Mouse (Mus musculus): Measurements from ENCODE around the gene Nae1. TPM values are rescaled to one million over a fixed set of nuclear protein-coding genes. Genes with fewer than 3 reads are reported as not detected.
A peak's percentile ranks its signal among the peaks of the same experiment; 100 is the strongest.

Gene Nae1
- polyA plus RNA-seq, 1 experiment from 2014 or later = 110 TPM

GRCm38 (mm10) chr8:104557226-104557625 is 22.8 kb upstream of the Nae1 start:
- H3K27me3 ChIP-seq (ENCODE audit: control insufficient read depth, insufficient read depth, low read depth, low read length) = no peaks in the 10 kb centered on the region
- H3K9ac ChIP-seq (ENCODE audit: low read depth, low read length) = no peak overlapping the region
- no peak overlapping the region for H3K27ac ChIP-seq (ENCODE audit: low read length)
- WGBS = 88% methylated on average over 7 of the region's 7 CpGs
- H3K9me3 ChIP-seq (replicated peaks; ENCODE audit: control insufficient read depth, low read length, poor library complexity, severe bottlenecking) = no peaks in the 10 kb centered on the region
- H3K36me3 ChIP-seq (ENCODE audit: control insufficient read depth, insufficient read depth, low read length) = no peaks in the 10 kb centered on the region
- H3K4me2 ChIP-seq (ENCODE audit: low read length) = no peak overlapping the region
- ATAC-seq = no peak
- no peak overlapping the region for H3K4me3 ChIP-seq (ENCODE audit: low read depth, low read length)
- H3K4me1 ChIP-seq (ENCODE audit: control insufficient read depth, insufficient read depth, low read length) = no peaks in the 10 kb centered on the region

- H3K36me3 ChIP-seq (ENCODE audit: control insufficient read depth, insufficient read depth, low read length) = no peaks in the 10 kb centered on the region
- no peak overlapping the region for H3K9ac ChIP-seq (ENCODE audit: low read depth, low read length)
- H3K27me3 ChIP-seq (ENCODE audit: control insufficient read depth, insufficient read depth, low read depth, low read length) = no peaks in the 10 kb centered on the region
- H3K4me3 ChIP-seq (ENCODE audit: low read depth, low read length) = no peak overlapping the region
- no peak overlapping the region for H3K27ac ChIP-seq (ENCODE audit: low read length)
- no peaks in the 10 kb centered on the region for H3K9me3 ChIP-seq (replicated peaks; ENCODE audit: control insufficient read depth, low read length, poor library complexity, severe bottlenecking)
- WGBS = 84% methylated on average over 4 of the region's 4 CpGs
- H3K4me1 ChIP-seq (ENCODE audit: control insufficient read depth, insufficient read depth, low read length) = no peaks in the 10 kb centered on the region
- H3K4me2 ChIP-seq (ENCODE audit: low read length) = no peak overlapping the region
- no peak for ATAC-seq
Measured at GRCm38 (mm10) chr8:104555191-104555590, 20.8 kb upstream of the Nae1 start.

DNA sequence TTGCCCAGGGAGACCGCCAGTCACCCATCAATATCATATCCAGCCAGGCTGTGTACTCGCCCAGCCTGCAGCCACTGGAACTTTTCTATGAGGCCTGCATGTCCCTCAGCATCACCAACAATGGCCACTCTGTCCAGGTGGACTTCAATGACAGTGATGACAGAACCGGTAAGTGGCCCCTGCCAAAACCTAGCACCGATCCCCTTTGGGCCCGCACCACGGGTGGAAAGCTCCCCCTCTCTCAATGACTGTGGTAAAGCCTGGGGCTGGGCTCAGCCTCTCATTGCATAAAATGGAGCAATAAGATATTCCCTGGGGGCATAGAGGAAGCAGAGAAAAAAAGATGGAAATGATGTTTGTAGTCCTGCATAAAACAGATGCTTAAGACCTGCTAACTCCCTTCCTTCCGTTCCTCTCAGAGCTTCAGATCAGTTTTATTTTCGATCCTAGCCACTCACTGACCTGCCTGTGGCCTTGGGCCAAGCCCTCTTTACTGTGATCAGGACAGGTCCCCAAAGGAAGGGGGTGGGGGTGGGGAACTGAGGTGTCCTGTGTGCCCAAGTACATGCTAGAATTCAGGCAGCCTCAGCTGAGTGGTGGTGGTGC is 9.1 kb upstream of the Nae1 start:
- H3K9me3 ChIP-seq (replicated peaks; ENCODE audit: control insufficient read depth, low read length, poor library complexity, severe bottlenecking) = no peaks in the 10 kb centered on the region
- 80% methylated on average over 8 of the region's 8 CpGs for WGBS

GRCm38 (mm10) chr8:104542160-104542559 is 7.7 kb upstream of the Nae1 start:
- peak overlapping the region; percentile 100; the same call in 1 of the 2 replicates for H3K4me2 ChIP-seq (ENCODE audit: low read length)
- H3K36me3 ChIP-seq (ENCODE audit: control insufficient read depth, insufficient read depth, low read length) = no peaks in the 10 kb centered on the region
- no peak overlapping the region for H3K4me3 ChIP-seq (ENCODE audit: low read depth, low read length)
- H3K9ac ChIP-seq (ENCODE audit: low read depth, low read length) = no peak overlapping the region
- H3K4me1 ChIP-seq (ENCODE audit: control insufficient read depth, insufficient read depth, low read length) = peaks cover 10% of the 10 kb centered on the region; the same call in 1 of the 2 replicates
- H3K27me3 ChIP-seq (ENCODE audit: control insufficient read depth, insufficient read depth, low read depth, low read length) = peaks cover 39% of the 10 kb centered on the region
- WGBS = 10% methylated on average over 11 of the region's 11 CpGs
- no peak overlapping the region for H3K27ac ChIP-seq (ENCODE audit: low read length)
- no peaks in the 10 kb centered on the region for H3K9me3 ChIP-seq (replicated peaks; ENCODE audit: control insufficient read depth, low read length, poor library complexity, severe bottlenecking)
- no peak for ATAC-seq

More for the DNA sequence above, 9.1 kb upstream of the Nae1 start:
- Histone ChIP-seq H3K36me3 (ENCODE audit: control insufficient read depth, insufficient read depth, low read length) (no peaks in the 10 kb centered on the region), H3K4me2 (ENCODE audit: low read length) (no peak overlapping the region), H3K27ac (ENCODE audit: low read length) (no peak overlapping the region), H3K27me3 (ENCODE audit: control insufficient read depth, insufficient read depth, low read depth, low read length) (peaks cover 39% of the 10 kb centered on the region), H3K9ac (ENCODE audit: low read depth, low read length) (no peak overlapping the region), H3K4me3 (ENCODE audit: low read depth, low read length) (no peak overlapping the region), H3K4me1 (ENCODE audit: control insufficient read depth, insufficient read depth, low read length) (peaks cover 10% of the 10 kb centered on the region; the same call in 1 of the 2 replicates)
- ATAC-seq = no peak

DNA sequence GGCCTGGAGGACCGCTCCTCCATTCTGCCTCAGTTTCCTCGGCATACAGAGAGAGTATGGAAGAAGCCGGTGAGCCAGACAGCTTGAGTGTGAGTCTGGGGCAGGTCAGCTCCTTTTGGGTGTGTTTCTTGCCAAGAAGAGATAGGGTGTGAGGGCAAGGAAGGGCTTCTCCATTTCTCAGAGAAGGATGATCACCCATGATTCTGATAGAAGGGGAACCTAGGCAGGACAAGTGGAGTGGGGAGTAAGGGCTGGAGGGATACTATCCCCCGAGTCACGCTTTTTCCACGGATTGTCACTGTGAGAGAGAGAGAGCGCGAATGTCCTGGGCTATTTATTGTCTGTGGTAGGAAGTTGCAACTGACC is 7.1 kb upstream of the Nae1 start:
- Histone ChIP-seq H3K27ac (ENCODE audit: low read length) (no peak overlapping the region), H3K4me3 (ENCODE audit: low read depth, low read length) (peak overlapping the region; percentile 62), H3K9me3 (replicated peaks; ENCODE audit: control insufficient read depth, low read length, poor library complexity, severe bottlenecking) (no peaks in the 10 kb centered on the region), H3K4me1 (ENCODE audit: control insufficient read depth, insufficient read depth, low read length) (peaks cover 10% of the 10 kb centered on the region; the same call in 1 of the 2 replicates), H3K27me3 (ENCODE audit: control insufficient read depth, insufficient read depth, low read depth, low read length) (peaks cover 39% of the 10 kb centered on the region), H3K9ac (ENCODE audit: low read depth, low read length) (peak overlapping the region; percentile 60), H3K4me2 (ENCODE audit: low read length) (peak overlapping the region; percentile 100), H3K36me3 (ENCODE audit: control insufficient read depth, insufficient read depth, low read length) (no peaks in the 10 kb centered on the region)
- WGBS = 11% methylated on average over 8 of the region's 8 CpGs
- no peak; the same call in 1 of the 2 replicates for ATAC-seq

- Histone ChIP-seq H3K4me2 (ENCODE audit: low read length) (peak overlapping the region; percentile 100), H3K36me3 (ENCODE audit: control insufficient read depth, insufficient read depth, low read length) (no peaks in the 10 kb centered on the region), H3K9ac (ENCODE audit: low read depth, low read length) (peak overlapping the region; percentile 60), H3K27me3 (ENCODE audit: control insufficient read depth, insufficient read depth, low read depth, low read length) (peaks cover 39% of the 10 kb centered on the region), H3K9me3 (replicated peaks; ENCODE audit: control insufficient read depth, low read length, poor library complexity, severe bottlenecking) (no peaks in the 10 kb centered on the region), H3K4me1 (ENCODE audit: control insufficient read depth, insufficient read depth, low read length) (peaks cover 10% of the 10 kb centered on the region; the same call in 1 of the 2 replicates), H3K4me3 (ENCODE audit: low read depth, low read length) (peak overlapping the region; percentile 62), H3K27ac (ENCODE audit: low read length) (no peak overlapping the region)
- ATAC-seq = peak; percentile 70
- under 1% methylated on average over 64 of the region's 76 CpGs for WGBS
Measured at GRCm38 (mm10) chr8:104540710-104541514, 6.5 kb upstream of the Nae1 start.

DNA sequence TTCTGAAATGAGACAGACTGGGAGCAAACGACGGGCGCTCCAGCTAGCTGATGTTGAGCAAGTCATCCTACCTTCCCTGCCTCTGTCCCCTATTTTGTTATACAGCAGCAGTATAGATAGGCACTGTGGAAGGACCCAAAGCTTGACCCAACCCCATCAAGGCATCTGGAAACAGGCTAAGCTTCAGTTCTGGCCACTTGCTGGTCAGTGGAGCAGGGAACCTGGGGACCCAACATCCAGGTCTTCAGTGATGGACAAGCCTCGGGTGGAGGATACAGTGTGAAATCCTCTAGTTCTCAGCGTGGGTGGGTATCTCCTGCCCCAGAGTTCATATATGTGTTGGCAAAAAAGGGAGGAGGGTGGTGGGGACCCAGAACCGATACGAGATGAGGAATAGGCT is 5.8 kb upstream of the Nae1 start:
- Histone ChIP-seq H3K9me3 (replicated peaks; ENCODE audit: control insufficient read depth, low read length, poor library complexity, severe bottlenecking) (no peaks in the 10 kb centered on the region), H3K27me3 (ENCODE audit: control insufficient read depth, insufficient read depth, low read depth, low read length) (peaks cover 39% of the 10 kb centered on the region), H3K9ac (ENCODE audit: low read depth, low read length) (peak overlapping the region; percentile 60; the same call in 1 of the 2 replicates), H3K4me2 (ENCODE audit: low read length) (peak overlapping the region; percentile 100), H3K4me1 (ENCODE audit: control insufficient read depth, insufficient read depth, low read length) (peaks cover 10% of the 10 kb centered on the region; the same call in 1 of the 2 replicates), H3K4me3 (ENCODE audit: low read depth, low read length) (peak overlapping the region; percentile 62), H3K27ac (ENCODE audit: low read length) (no peak overlapping the region), H3K36me3 (ENCODE audit: control insufficient read depth, insufficient read depth, low read length) (no peaks in the 10 kb centered on the region)
- ATAC-seq = no peak
- 34% methylated on average over 7 of the region's 7 CpGs for WGBS

- H3K27me3 ChIP-seq (ENCODE audit: control insufficient read depth, insufficient read depth, low read depth, low read length) = peaks cover 39% of the 10 kb centered on the region
- H3K4me2 ChIP-seq (ENCODE audit: low read length) = no peak overlapping the region
- H3K36me3 ChIP-seq (ENCODE audit: control insufficient read depth, insufficient read depth, low read length) = no peaks in the 10 kb centered on the region
- no peak overlapping the region for H3K27ac ChIP-seq (ENCODE audit: low read length)
- peaks cover 10% of the 10 kb centered on the region; the same call in 1 of the 2 replicates for H3K4me1 ChIP-seq (ENCODE audit: control insufficient read depth, insufficient read depth, low read length)
- H3K9me3 ChIP-seq (replicated peaks; ENCODE audit: control insufficient read depth, low read length, poor library complexity, severe bottlenecking) = no peaks in the 10 kb centered on the region
- H3K9ac ChIP-seq (ENCODE audit: low read depth, low read length) = no peak overlapping the region
- H3K4me3 ChIP-seq (ENCODE audit: low read depth, low read length) = no peak overlapping the region
- WGBS = 96% methylated on average over 2 of the region's 2 CpGs
- no peak for ATAC-seq
Measured at GRCm38 (mm10) chr8:104539566-104539965, 5.1 kb upstream of the Nae1 start.

- H3K36me3 ChIP-seq (ENCODE audit: control insufficient read depth, insufficient read depth, low read length) = no peaks in the 10 kb centered on the region
- no peak overlapping the region for H3K27ac ChIP-seq (ENCODE audit: low read length)
- H3K27me3 ChIP-seq (ENCODE audit: control insufficient read depth, insufficient read depth, low read depth, low read length) = peaks cover 36% of the 10 kb centered on the region
- no peak for ATAC-seq
- WGBS = 91% methylated on average over 4 of the region's 4 CpGs
- H3K4me1 ChIP-seq (ENCODE audit: control insufficient read depth, insufficient read depth, low read length) = peaks cover 10% of the 10 kb centered on the region; the same call in 1 of the 2 replicates
- no peak overlapping the region for H3K9ac ChIP-seq (ENCODE audit: low read depth, low read length)
- no peak overlapping the region for H3K4me2 ChIP-seq (ENCODE audit: low read length)
- no peak overlapping the region for H3K4me3 ChIP-seq (ENCODE audit: low read depth, low read length)
- H3K9me3 ChIP-seq (replicated peaks; ENCODE audit: control insufficient read depth, low read length, poor library complexity, severe bottlenecking) = no peaks in the 10 kb centered on the region
Measured at GRCm38 (mm10) chr8:104538896-104539295, 4.5 kb upstream of the Nae1 start.
